Mouse (Mus musculus): ENCODE data around the gene E130116L18Rik.
"Not testable (repeated sequence)": the region's sequence is repeated elsewhere in the genome, so short reads cannot be mapped to it uniquely, and the experiment has no call there.

E130116L18Rik gene

GRCm38 (mm10) chr5:25222752-25223702 is at the start of gene E130116L18Rik:
Gene E130116L18Rik, minus strand, starts transcription at chr5:25223153.
- DNase-seq (ENCODE audit: low read depth, low spot score): peak; percentile 93

DNA sequence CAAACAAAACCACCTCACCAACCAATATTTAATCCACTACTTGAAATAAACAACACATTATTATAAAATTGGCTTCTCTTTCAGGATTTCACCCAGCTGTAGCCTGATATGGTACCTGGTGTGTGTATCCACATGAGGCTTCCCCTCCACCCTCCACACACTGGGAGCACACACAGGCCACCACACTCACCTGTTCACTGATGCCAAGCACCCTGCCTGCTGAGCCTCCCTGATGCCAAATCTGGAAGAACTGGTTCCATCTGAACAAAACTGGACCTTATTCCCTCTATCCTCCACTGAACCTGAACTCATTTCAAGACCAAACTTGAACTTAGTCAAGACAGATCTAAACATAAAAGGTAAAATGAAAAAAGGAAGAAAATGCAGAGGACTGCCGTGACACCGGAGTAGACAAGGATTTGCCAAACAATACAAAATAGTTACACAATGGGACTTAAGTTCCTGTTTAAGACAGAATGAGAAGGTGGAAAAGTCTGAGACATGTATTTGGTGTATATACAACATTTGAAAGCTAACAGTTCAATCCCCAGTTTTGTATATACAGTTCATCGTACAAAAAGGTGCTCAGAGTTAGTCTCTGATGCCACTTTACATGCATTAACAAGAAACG is 45.4 kb upstream of the E130116L18Rik start:
- DNase-seq (ENCODE audit: low read depth, low spot score): no peak

DNA sequence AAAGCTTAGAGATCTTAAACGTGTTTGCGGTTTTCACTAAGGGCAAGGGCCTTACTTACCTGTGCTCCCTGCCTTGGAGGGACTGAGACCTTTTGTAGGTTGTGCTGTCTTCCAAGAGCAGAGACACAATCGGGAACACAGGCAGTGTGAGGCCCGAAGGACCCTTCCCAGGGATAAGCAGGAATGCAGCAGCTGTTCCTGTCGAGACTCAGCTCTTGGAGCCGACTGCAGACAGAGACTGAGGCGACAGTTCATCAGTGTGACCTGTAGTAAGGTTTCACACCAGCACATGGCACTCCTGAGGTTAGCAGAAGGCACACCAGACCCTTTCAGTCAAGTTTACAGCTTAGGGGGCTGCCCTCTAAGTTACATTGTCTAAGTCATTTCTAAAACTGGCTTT is 39.3 kb upstream of the E130116L18Rik start:
- no peak for DNase-seq (ENCODE audit: low read depth, low spot score)

DNA sequence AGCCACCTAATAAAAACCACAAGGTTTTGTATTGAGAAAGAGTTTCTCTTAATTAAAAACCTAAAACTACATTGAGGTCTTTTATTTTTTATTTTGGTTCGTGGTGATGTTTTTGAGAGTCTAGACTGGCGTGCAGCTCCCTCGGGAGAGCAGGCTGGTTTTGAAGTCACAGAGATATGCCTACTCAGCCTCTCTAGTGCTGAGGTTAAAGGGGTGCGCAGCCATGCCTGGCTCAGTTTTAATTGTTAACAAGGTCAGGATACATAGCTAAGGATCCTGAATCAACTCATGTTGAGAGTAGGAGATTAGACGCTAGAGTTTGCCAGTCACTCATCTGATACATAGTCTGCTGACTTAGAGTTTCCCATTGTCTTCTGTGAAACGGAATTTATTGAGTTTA is 38.5 kb upstream of the E130116L18Rik start:
- DNase-seq (ENCODE audit: low read depth, low spot score): no peak

DNA sequence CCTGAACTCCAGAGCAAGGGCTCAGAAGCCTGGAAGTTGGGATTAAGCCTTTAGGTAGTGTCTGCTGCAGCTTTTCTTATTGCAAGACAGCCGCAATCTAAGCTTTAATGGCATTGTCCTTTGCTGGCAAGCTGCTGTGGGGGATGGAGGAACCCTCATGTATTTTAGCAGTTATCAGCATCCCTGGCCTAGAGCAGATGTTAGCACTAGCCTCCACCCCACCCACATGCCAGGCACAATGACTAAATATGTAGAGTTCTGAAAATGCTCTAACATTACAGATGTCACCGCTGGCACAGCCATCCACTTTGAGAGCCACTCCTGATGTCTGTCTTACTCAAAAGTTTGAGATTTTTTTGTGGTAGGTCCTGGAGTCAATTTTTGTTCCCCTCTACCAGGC is 33.7 kb upstream of the E130116L18Rik start:
- DNase-seq (ENCODE audit: low read depth, low spot score): no peak

DNA sequence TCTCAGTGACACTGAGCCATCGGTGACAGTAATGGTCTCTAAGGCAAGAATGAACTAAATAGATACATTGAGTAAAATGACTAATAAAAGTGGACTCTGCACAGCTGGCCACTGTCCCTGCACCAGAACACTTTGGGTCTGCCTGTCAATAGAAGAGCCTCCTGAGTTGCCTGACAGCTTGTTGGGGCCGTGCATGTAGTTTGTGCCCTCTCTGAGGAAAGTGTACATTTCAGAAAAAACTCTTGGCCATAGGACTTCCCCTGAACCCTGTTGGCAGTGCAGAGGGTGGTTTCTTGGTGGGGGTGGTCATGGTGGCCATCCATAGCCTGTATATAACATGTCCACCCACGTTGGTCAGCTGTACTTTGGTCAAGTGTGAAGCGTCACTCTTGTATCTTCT is 31.5 kb upstream of the E130116L18Rik start:
- no peak for DNase-seq (ENCODE audit: low read depth, low spot score)

GRCm38 (mm10) chr5:25252825-25253544 is 30.0 kb upstream of the E130116L18Rik start:
- DNase-seq (ENCODE audit: low read depth, low spot score): no peak

DNA sequence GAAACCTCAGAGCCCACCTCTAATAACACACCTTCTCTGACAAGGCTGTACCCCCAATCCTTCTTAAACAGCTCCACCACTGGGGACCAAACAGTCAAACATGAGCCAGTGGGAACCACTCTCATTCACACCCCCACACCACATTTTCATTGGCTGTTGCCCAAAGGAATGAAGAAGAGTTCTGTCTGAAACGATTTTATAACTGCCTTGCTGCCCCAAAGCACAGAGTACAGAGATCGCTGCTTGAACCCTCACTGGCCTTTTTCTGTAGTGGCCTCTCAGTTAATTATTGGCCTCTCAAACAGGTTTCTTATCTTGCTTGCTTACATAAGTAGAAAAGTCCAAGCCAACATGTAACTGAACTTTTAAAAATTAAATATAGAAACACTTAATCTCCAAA is 29.5 kb upstream of the E130116L18Rik start:
- DNase-seq (ENCODE audit: low read depth, low spot score): no peak

DNA sequence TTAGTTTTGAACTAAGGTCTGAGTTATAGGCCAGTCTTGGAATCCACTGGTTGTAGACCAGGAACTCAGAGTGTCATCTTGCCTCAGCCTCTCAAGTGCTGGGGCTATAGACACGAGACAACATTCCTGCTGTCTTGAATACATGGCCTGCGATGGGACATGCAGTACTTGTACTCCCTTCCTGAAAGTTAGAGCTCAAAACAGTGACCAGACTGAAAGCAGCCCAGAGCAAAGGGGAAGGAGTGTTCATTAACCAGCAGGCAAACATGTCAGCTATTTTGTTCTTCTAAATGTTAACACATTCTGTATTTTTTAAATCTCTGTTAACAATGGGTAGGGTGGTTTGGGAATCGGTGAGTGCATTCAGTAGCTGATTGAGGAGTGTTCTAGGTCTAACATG is 24.1 kb upstream of the E130116L18Rik start:
- no peak for DNase-seq (ENCODE audit: low read depth, low spot score)

- DNase-seq (ENCODE audit: low read depth, low spot score): no peak
These were observed 23.5 kb upstream of the E130116L18Rik start for GRCm38 (mm10) chr5:25246473-25246865.

DNA sequence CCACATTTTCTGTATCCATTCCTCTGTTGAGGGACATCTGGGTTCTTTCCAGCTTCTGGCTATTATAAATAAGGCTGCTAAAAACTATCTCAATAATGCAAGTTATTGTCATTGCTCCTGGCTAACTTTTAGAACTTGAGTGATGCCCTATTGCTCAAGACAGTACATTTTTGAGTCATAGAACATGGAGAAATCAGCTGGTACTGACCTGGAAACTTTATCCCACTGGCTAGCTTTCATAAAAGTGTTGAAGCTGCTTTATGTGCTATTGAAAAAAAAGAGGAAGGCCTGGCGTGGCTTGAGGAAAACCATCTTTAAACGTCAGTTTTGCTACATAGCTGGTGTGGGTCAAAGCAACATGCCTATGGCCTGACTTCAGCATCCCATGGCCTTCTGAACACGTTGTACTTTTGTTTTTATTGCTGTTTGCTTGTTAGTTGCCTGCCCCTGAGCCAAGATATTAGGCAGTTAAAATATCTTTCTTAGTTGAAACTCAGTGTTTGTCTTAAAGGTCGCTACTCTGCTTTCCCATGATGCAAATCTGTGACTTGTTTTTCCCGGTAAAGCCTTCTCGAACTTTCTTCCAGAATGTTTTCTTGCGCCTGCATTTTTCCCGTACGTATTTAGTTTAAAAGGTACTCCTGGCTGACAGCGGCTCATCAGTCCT is 23.0 kb upstream of the E130116L18Rik start:
- no peak for DNase-seq (ENCODE audit: low read depth, low spot score)

DNA sequence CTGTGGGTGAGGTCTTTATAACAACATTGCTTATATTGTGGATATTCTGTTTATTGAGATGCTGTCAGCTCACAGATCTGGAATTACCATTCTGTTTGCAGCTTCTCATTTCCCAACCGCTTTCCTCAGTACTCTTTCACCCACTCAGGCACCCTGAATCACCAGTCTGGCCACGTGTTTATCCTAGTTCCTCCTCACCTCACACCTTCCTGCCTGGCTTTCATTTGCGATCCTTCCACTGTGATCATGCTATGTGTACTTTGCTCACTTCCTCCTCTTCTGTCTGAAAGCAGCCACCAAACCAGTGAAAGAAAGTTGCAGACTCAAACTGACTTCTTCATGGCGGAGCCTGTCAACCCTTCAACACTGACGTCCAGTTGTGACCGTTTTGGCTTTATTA is 20.1 kb upstream of the E130116L18Rik start:
- no peak for DNase-seq (ENCODE audit: low read depth, low spot score)

- DNase-seq (ENCODE audit: low read depth, low spot score): not testable (repeated sequence)
These were observed 1.4 kb upstream of the E130116L18Rik start for GRCm38 (mm10) chr5:25224377-25224776.

GRCm38 (mm10) chr5:25221604-25222003 is 1.3 kb downstream of the E130116L18Rik start, which contains the start of gene Galnt11:
Gene Galnt11, plus strand, starts transcription at chr5:25221904.
- DNase-seq (ENCODE audit: low read depth, low spot score): no peak

GRCm38 (mm10) chr5:25215006-25215405 is 7.9 kb downstream of the E130116L18Rik start:
- DNase-seq (ENCODE audit: low read depth, low spot score): no peak

DNA sequence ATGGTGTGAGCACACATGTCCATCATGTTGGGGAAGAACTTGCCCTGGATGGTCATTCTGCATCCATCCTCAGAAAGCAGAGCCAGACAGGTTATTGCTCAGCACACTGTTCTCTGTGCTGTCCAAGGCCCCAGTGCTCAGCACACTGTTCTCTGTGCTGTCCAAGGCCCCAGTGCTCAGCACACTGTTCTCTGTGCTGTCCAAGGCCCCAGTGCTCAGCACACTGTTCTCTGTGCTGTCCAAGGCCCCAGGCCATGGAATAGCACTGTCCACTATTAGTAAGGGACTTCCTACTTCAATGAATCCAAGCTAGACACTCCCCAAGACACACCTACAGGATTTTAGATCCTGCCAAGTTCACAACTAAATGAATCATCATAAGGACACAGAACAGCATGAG is 9.7 kb downstream of the E130116L18Rik start:
- not testable (repeated sequence) for DNase-seq (ENCODE audit: low read depth, low spot score)

DNA sequence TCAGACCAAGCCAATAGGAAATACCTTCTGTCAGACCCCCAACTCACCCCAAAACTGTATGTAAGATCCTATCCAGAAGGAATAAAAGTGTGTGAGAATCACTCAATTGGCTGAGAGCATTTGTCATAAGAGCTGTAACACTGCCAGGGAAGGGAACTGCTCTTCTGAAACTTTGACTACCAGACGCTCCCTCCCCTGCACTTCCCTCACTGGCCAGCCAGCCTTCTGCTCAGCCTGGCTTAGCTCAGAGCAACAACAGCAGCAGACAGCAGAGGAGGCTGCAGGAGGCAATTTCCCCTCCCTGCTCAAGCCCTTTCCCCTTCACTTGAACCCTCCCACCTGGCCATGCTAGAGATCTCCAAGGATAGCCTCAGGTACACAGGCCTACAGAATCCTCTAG is 11.1 kb downstream of the E130116L18Rik start:
- DNase-seq (ENCODE audit: low read depth, low spot score): no peak

- no peak for DNase-seq (ENCODE audit: low read depth, low spot score)
These were observed 32.4 kb downstream of the E130116L18Rik start for GRCm38 (mm10) chr5:25190521-25190920.

GRCm38 (mm10) chr5:25188802-25189201 is 34.2 kb downstream of the E130116L18Rik start:
- no peak for DNase-seq (ENCODE audit: low read depth, low spot score)

GRCm38 (mm10) chr5:25187727-25188126 is 35.2 kb downstream of the E130116L18Rik start:
- DNase-seq (ENCODE audit: low read depth, low spot score): no peak

DNA sequence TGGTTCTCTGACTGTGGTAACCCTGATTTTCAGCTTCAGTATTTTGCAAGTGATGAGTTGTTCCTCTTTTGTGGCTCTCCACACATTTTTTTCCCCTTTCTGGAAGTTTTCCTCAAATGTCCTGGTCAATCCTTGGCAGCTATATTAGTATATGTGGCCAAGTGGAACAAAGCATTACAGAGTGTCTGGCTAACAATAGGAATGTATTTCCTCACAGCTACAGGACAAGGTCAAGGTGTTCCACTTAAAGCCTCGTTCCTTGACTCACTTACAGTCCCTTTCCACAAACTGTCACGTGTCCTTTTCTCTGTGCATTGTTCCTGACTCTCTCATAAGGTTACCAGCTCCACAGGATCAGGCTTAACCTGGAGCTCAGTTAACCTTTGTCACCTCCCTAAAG is 38.4 kb downstream of the E130116L18Rik start:
- DNase-seq (ENCODE audit: low read depth, low spot score): no peak

GRCm38 (mm10) chr5:25183595-25183994 is 39.4 kb downstream of the E130116L18Rik start:
- no peak for DNase-seq (ENCODE audit: low read depth, low spot score)
